Mouse (Mus musculus): ENCODE data around the gene Dnah7a.
"Not testable (repeated sequence)": the region's sequence is repeated elsewhere in the genome, so short reads cannot be mapped to it uniquely, and the experiment has no call there.

DNA sequence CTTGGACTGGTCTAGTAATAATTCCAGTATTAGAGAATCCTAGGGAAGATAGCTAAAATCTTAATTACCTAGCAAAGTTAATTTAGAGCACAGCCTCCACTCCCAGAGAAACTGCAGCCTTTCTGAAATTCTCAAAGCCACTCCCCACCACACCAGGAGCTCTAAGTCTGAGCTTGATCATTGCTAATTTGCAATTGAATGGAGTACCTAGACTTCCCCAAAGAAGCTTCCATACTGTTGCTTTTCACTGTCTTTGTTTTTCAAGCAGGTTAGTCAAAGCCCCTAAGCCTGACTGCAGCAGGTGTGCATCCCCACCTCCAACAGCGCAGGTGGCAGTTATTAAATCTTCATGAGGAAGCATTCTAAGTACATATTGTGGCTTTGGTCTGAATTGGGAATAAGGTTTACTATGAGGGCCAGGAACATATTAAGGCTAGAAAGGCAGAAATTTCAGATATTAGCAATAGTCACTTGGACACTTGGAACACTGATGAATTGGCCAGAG lies 43.3 kb upstream of the Dnah7a start:
- TF ChIP-seq CTCF (IDR thresholded peaks at IDR 0.05; ENCODE audit: extremely low read depth, insufficient read depth, insufficient read length, insufficient replicate concordance); POLR2A (IDR thresholded peaks at IDR 0.05; ENCODE audit: low read depth, low read length): not testable (repeated sequence)

All from spleen, adult 2 months (tissue).